Mouse (Mus musculus) olfactory bulb, adult 2 months (tissue): ENCODE measurements around the gene Atp13a2.

Experiments used
- CTCF ChIP-seq: fragments of 200-500 bp; IDR thresholded peaks from 2 replicates; pipeline ENCODE4 v1.5.1; 2012; ENCODE audit warnings: low read depth, mild to moderate bottlenecking, low read length, moderate library complexity; ENCODE audit not compliant: insufficient read depth
- POLR2A ChIP-seq: fragments of 200-500 bp; IDR thresholded peaks from 2 replicates; pipeline ENCODE4 v1.6.1; 2012; ENCODE audit warnings: mild to moderate bottlenecking, low read depth, low read length, moderate library complexity; ENCODE audit not compliant: insufficient read depth

GRCm38 (mm10) chr4:141020220-141020619, 33.5 kb downstream of the Atp13a2 start:
- no peak for TF ChIP-seq CTCF
- TF ChIP-seq POLR2A = peak; percentile 11; the same call in 1 of the 2 replicates
